Mouse (Mus musculus) hindbrain, embryonic 11.5 days (tissue): ENCODE data around the gene Ahnak. TPM values are rescaled to one million over a fixed set of nuclear protein-coding genes. Genes with fewer than 3 reads are reported as not detected.

Source experiments
- ATAC-seq: fragments of 200-750 bp; cut with Nextera tagmentation; 2 replicates; pipeline ENCODE4 v1.8.0; 2017; ENCODE audit warnings: mild to moderate bottlenecking, moderate TSS enrichment, moderate library complexity; ENCODE audit not compliant: low FRiP score
- DNase-seq: peaks from one replicate; pipeline ENCODE4 v3.0.0-alpha.2; 2015; ENCODE audit warnings: low spot score
- H3K27ac ChIP-seq: fragments of 300-500 bp; sonication (generic); 2 replicates; pipeline ENCODE4 v1.5.1; 2014; ENCODE audit warnings: mild to moderate bottlenecking, low read depth, low read length
- H3K27me3 ChIP-seq: fragments of 300-500 bp; sonication (generic); 2 replicates; pipeline ENCODE4 v1.6.1; 2014; ENCODE audit warnings: mild to moderate bottlenecking, low read length, moderate library complexity, mixed read lengths; ENCODE audit not compliant: control insufficient read depth, insufficient read depth
- H3K36me3 ChIP-seq: fragments of 300-500 bp; sonication (generic); 2 replicates; pipeline ENCODE4 v1.6.1; 2014; ENCODE audit warnings: mild to moderate bottlenecking, low read length, moderate library complexity, mixed read lengths; ENCODE audit not compliant: control insufficient read depth, insufficient read depth
- H3K4me1 ChIP-seq: fragments of 300-500 bp; sonication (generic); replicated peaks from 2 replicates; pipeline ENCODE4 v1.6.1; 2014; ENCODE audit warnings: low read length, mixed read lengths; ENCODE audit not compliant: control insufficient read depth, insufficient read depth
- H3K4me2 ChIP-seq: fragments of 300-500 bp; sonication (generic); replicated peaks from 2 replicates; pipeline ENCODE4 v1.6.1; 2014; ENCODE audit warnings: mild to moderate bottlenecking, low read depth, low read length
- H3K4me3 ChIP-seq: fragments of 300-500 bp; sonication (generic); 2 replicates; pipeline ENCODE4 v1.5.1; 2014; ENCODE audit warnings: low read depth, low read length
- H3K9ac ChIP-seq: fragments of 300-500 bp; sonication (generic); 2 replicates; pipeline ENCODE4 v1.6.1; 2014; ENCODE audit warnings: low read depth, low read length
- H3K9me3 ChIP-seq: fragments of 300-500 bp; sonication (generic); 2 replicates; pipeline ENCODE4 v1.6.1; 2016; ENCODE audit warnings: low read length; ENCODE audit not compliant: control insufficient read depth
- WGBS: fragments of 180-500 bp; shearing (Covaris S2); extraction: QIAGEN DNeasy Blood & Tissue Kit; methylation state at CpG from one replicate; pipeline ENCODE4 v1.1.7; 2014; 5-methylcytosine and 5-hydroxymethylcytosine counted together
- polyA plus RNA-seq: library from polyadenylated mRNA; unstranded; fragments of >200 nt; fragmentation: Nextera tagmentation; extraction: Ambion mirVana; gene quantifications from 2 replicates; pipeline ENCODE4 v1.2.1, GENCODE M21; 2014

The Ahnak gene
- polyA plus RNA-seq, 1 experiment from 2014 or later = 14.1 TPM

- H3K9me3 ChIP-seq = no peaks in the 10 kb centered on the region
- no peak overlapping the region for H3K27ac ChIP-seq
- ATAC-seq (no peak), DNase-seq (no peak)
- WGBS = 79% methylated on average over 4 of the region's 4 CpGs
- H3K4me3 ChIP-seq = no peak overlapping the region
- no peak overlapping the region for H3K9ac ChIP-seq
- H3K4me1 ChIP-seq = no peaks in the 10 kb centered on the region
- H3K4me2 ChIP-seq = no peak overlapping the region
- no peaks in the 10 kb centered on the region for H3K36me3 ChIP-seq
- H3K27me3 ChIP-seq = no peaks in the 10 kb centered on the region
These were observed 50.2 kb downstream of the Ahnak start for GRCm38 (mm10) chr19:9039266-9039665.

- H3K27me3 ChIP-seq = no peaks in the 10 kb centered on the region
- DNase-seq = no peak
- no peaks in the 10 kb centered on the region for H3K9me3 ChIP-seq
- H3K27ac ChIP-seq = no peak overlapping the region
- no peaks in the 10 kb centered on the region for H3K36me3 ChIP-seq
- no peak overlapping the region for H3K9ac ChIP-seq
- H3K4me2 ChIP-seq = no peak overlapping the region
- ATAC-seq = no peak
- H3K4me3 ChIP-seq = no peak overlapping the region
- H3K4me1 ChIP-seq = no peaks in the 10 kb centered on the region
- WGBS = 65% methylated on average over 7 of the region's 7 CpGs
These were observed 50.8 kb downstream of the Ahnak start for GRCm38 (mm10) chr19:9039928-9040327.

- ATAC-seq (no peak), DNase-seq (no peak)
- 98% methylated on average over 6 of the region's 6 CpGs for WGBS
- H3K4me3 ChIP-seq = no peak overlapping the region
- no peak overlapping the region for H3K4me2 ChIP-seq
- no peaks in the 10 kb centered on the region for H3K4me1 ChIP-seq
- no peak overlapping the region for H3K9ac ChIP-seq
- no peak overlapping the region for H3K27ac ChIP-seq
- H3K36me3 ChIP-seq = no peaks in the 10 kb centered on the region
- H3K27me3 ChIP-seq = no peaks in the 10 kb centered on the region
- H3K9me3 ChIP-seq = no peaks in the 10 kb centered on the region
These were observed 51.6 kb downstream of the Ahnak start for GRCm38 (mm10) chr19:9040649-9041048.

- Histone ChIP-seq H3K4me3 (no peak overlapping the region), H3K27me3 (no peaks in the 10 kb centered on the region), H3K9ac (no peak overlapping the region), H3K4me1 (no peaks in the 10 kb centered on the region), H3K36me3 (no peaks in the 10 kb centered on the region), H3K9me3 (no peaks in the 10 kb centered on the region), H3K4me2 (no peak overlapping the region), H3K27ac (no peak overlapping the region)
- ATAC-seq = no peak
- DNase-seq = no peak
These were observed 52.0 kb downstream of the Ahnak start for GRCm38 (mm10) chr19:9041074-9041473.

GRCm38 (mm10) chr19:9043123-9043522 is 54.0 kb downstream of the Ahnak start:
- H3K27me3 ChIP-seq = no peaks in the 10 kb centered on the region
- no peak overlapping the region for H3K9ac ChIP-seq
- ATAC-seq (no peak), DNase-seq (no peak)
- no peaks in the 10 kb centered on the region for H3K36me3 ChIP-seq
- H3K4me3 ChIP-seq = no peak overlapping the region
- no peaks in the 10 kb centered on the region for H3K4me1 ChIP-seq
- WGBS = 80% methylated on average over 1 of the region's 1 CpGs
- no peak overlapping the region for H3K4me2 ChIP-seq
- H3K9me3 ChIP-seq = no peaks in the 10 kb centered on the region
- H3K27ac ChIP-seq = no peak overlapping the region

- no peak overlapping the region for H3K4me3 ChIP-seq
- no peak overlapping the region for H3K4me2 ChIP-seq
- no peaks in the 10 kb centered on the region for H3K4me1 ChIP-seq
- H3K9ac ChIP-seq = no peak overlapping the region
- DNase-seq (no peak), ATAC-seq (no peak)
- WGBS = 80% methylated on average over 4 of the region's 4 CpGs
- no peaks in the 10 kb centered on the region for H3K9me3 ChIP-seq
- H3K27me3 ChIP-seq = no peaks in the 10 kb centered on the region
- H3K27ac ChIP-seq = no peak overlapping the region
- H3K36me3 ChIP-seq = no peaks in the 10 kb centered on the region
These were observed 55.2 kb downstream of the Ahnak start for GRCm38 (mm10) chr19:9044291-9044690.

GRCm38 (mm10) chr19:9047207-9047945 is 58.3 kb downstream of the Ahnak start:
- no peak overlapping the region for H3K4me2 ChIP-seq
- no peaks in the 10 kb centered on the region for H3K9me3 ChIP-seq
- 76% methylated on average over 7 of the region's 7 CpGs for WGBS
- no peak overlapping the region for H3K4me3 ChIP-seq
- no peaks in the 10 kb centered on the region for H3K27me3 ChIP-seq
- no peaks in the 10 kb centered on the region for H3K36me3 ChIP-seq
- no peaks in the 10 kb centered on the region for H3K4me1 ChIP-seq
- DNase-seq (no peak), ATAC-seq (no peak)
- no peak overlapping the region for H3K9ac ChIP-seq
- H3K27ac ChIP-seq = no peak overlapping the region

- Histone ChIP-seq H3K27ac (no peak overlapping the region), H3K36me3 (no peaks in the 10 kb centered on the region), H3K4me1 (no peaks in the 10 kb centered on the region), H3K27me3 (no peaks in the 10 kb centered on the region), H3K9ac (no peak overlapping the region), H3K9me3 (no peaks in the 10 kb centered on the region), H3K4me2 (no peak overlapping the region), H3K4me3 (no peak overlapping the region)
- ATAC-seq (no peak), DNase-seq (no peak)
- 72% methylated on average over 1 of the region's 1 CpGs for WGBS
These were observed 58.9 kb downstream of the Ahnak start for GRCm38 (mm10) chr19:9047946-9048387.

- DNase-seq = no peak
- WGBS = 95% methylated on average over 4 of the region's 4 CpGs
- H3K36me3 ChIP-seq = no peaks in the 10 kb centered on the region
These were observed 60.0 kb downstream of the Ahnak start for GRCm38 (mm10) chr19:9048981-9049687.

More at GRCm38 (mm10) chr19:9048981-9049687, 60.0 kb downstream of the Ahnak start:
- Histone ChIP-seq H3K27ac (no peak overlapping the region), H3K9ac (no peak overlapping the region), H3K9me3 (no peaks in the 10 kb centered on the region), H3K27me3 (no peaks in the 10 kb centered on the region), H3K4me3 (no peak overlapping the region), H3K4me1 (no peaks in the 10 kb centered on the region), H3K4me2 (no peak overlapping the region)
- ATAC-seq = no peak
